Mouse (Mus musculus) frontal cortex, postnatal 25 days (tissue): ENCODE results near the gene Plekha1.

ENCODE experiments used
- DNase-seq, 2 experiments: peaks; one replicate each; pipeline ENCODE4 v3.0.0; 2022; ENCODE audit warnings: low spot score in 2 of 2

The Plekha1 gene

GRCm38 (mm10) chr7:130859926-130860325, 5.6 kb upstream of the Plekha1 start:
- DNase-seq, result no peak

GRCm38 (mm10) chr7:130860721-130861142, 4.8 kb upstream of the Plekha1 start:
- DNase-seq, result no peak

GRCm38 (mm10) chr7:130862501-130862900, 3.1 kb upstream of the Plekha1 start:
- no peak for DNase-seq

- DNase-seq, result no peak
Observed at GRCm38 (mm10) chr7:130864711-130865110, 845 bp upstream of the Plekha1 start.

GRCm38 (mm10) chr7:130866640-130867039, 1.1 kb downstream of the Plekha1 start:
- no peak for DNase-seq

GRCm38 (mm10) chr7:130867256-130867655, 1.7 kb downstream of the Plekha1 start:
- no peak for DNase-seq

- no peak for DNase-seq
Observed at GRCm38 (mm10) chr7:130884161-130884560, 18.6 kb downstream of the Plekha1 start.

GRCm38 (mm10) chr7:130886246-130886645, 20.7 kb downstream of the Plekha1 start:
- no peak for DNase-seq

GRCm38 (mm10) chr7:130887946-130888345, 22.4 kb downstream of the Plekha1 start:
- no peak for DNase-seq

GRCm38 (mm10) chr7:130890871-130891270, 25.3 kb downstream of the Plekha1 start:
- no peak for DNase-seq

GRCm38 (mm10) chr7:130892973-130893372, 27.4 kb downstream of the Plekha1 start:
- DNase-seq, result no peak

- DNase-seq, result no peak
Observed at GRCm38 (mm10) chr7:130894931-130895617, 29.5 kb downstream of the Plekha1 start.

- no peak for DNase-seq
Observed at GRCm38 (mm10) chr7:130895618-130895945, 30.0 kb downstream of the Plekha1 start.

- no peak for DNase-seq
Observed at GRCm38 (mm10) chr7:130896064-130896463, 30.5 kb downstream of the Plekha1 start.

GRCm38 (mm10) chr7:130897201-130897600, 31.6 kb downstream of the Plekha1 start:
- DNase-seq, result no peak

GRCm38 (mm10) chr7:130898373-130898772, 32.8 kb downstream of the Plekha1 start:
- DNase-seq, result no peak

GRCm38 (mm10) chr7:130900233-130900848, 34.8 kb downstream of the Plekha1 start:
- no peak for DNase-seq

GRCm38 (mm10) chr7:130902929-130903328, 37.4 kb downstream of the Plekha1 start:
- no peak for DNase-seq

GRCm38 (mm10) chr7:130903505-130904074, 38.0 kb downstream of the Plekha1 start:
- DNase-seq, result no peak

- DNase-seq, result no peak
Observed at GRCm38 (mm10) chr7:130904571-130905365, 39.2 kb downstream of the Plekha1 start.

GRCm38 (mm10) chr7:130910841-130911240, 45.3 kb downstream of the Plekha1 start:
- DNase-seq, result no peak

GRCm38 (mm10) chr7:130914693-130915363, 49.3 kb downstream of the Plekha1 start:
- no peak for DNase-seq
